In genomic region chr12:79841248-79841647, GRCm38 (mm10) we compare ENCODE assay signal across 10 mouse cellular contexts.
A peak's percentile ranks its signal among the peaks of the same experiment; 100 is the strongest.
DNase-seq lines count a peak whose midpoint lies in the region; ATAC-seq and TF ChIP-seq lines count a peak whose summit lies in the region.
"Had no signal": no experiment of that assay in that cellular context is flagged by ENCODE, and none has a peak within 500 bp of the region (broad histone marks: within the 10 kb centered on the region; RNA-seq: fewer than 3 reads in every experiment).

No protein-coding gene starts in this region.

- ATAC-seq in forebrain, embryonic 11.5 days (replicated peaks; ENCODE audit: low FRiP score) = no peak
- ATAC-seq in forebrain, postnatal 0 days = no peak
- no peak for ATAC-seq in lung, embryonic 15.5 days (ENCODE audit: borderline replicate concordance, extremely low read depth, low FRiP score, low TSS enrichment)
- ATAC-seq in heart, embryonic 16.5 days (replicated peaks; ENCODE audit: extremely low read depth, insufficient read depth, low FRiP score) = no peak
- no peak for ATAC-seq in stomach, embryonic 14.5 days (ENCODE audit: insufficient number of reproducible peaks, insufficient read depth, low FRiP score, low read depth)
- ATAC-seq in neural tube, embryonic 15.5 days (ENCODE audit: low FRiP score) = no peak

- no peak overlapping the region for H3K4me3 ChIP-seq in forebrain, embryonic 11.5 days (ENCODE audit: low read depth, low read length)
- H3K4me3 ChIP-seq in forebrain, postnatal 0 days (ENCODE audit: low read depth, low read length) = no peak overlapping the region
- no peak overlapping the region for H3K4me3 ChIP-seq in lung, embryonic 15.5 days
- no peak overlapping the region for H3K4me3 ChIP-seq in heart, embryonic 16.5 days (ENCODE audit: low read length)
- H3K4me3 ChIP-seq in stomach, embryonic 14.5 days (ENCODE audit: low read depth, low read length) = no peak overlapping the region
- H3K4me3 ChIP-seq in neural tube, embryonic 15.5 days (replicated peaks) = no peak overlapping the region
- H3K4me3 ChIP-seq: liver, embryonic 13.5 days had no signal

- no peaks in the 10 kb centered on the region for H3K27me3 ChIP-seq in forebrain, embryonic 11.5 days (ENCODE audit: control insufficient read depth, insufficient read depth, low read length)
- no peaks in the 10 kb centered on the region for H3K27me3 ChIP-seq in forebrain, postnatal 0 days (ENCODE audit: insufficient read depth, low read length)
- H3K27me3 ChIP-seq in lung, embryonic 15.5 days = no peaks in the 10 kb centered on the region
- no peaks in the 10 kb centered on the region for H3K27me3 ChIP-seq in heart, embryonic 16.5 days (ENCODE audit: control insufficient read depth, insufficient read depth, low read length)
- no peaks in the 10 kb centered on the region for H3K27me3 ChIP-seq in stomach, embryonic 14.5 days (ENCODE audit: control insufficient read depth, insufficient read depth, low read length)
- H3K27me3 ChIP-seq in neural tube, embryonic 15.5 days (replicated peaks) = no peaks in the 10 kb centered on the region
- H3K27me3 ChIP-seq: liver, embryonic 13.5 days had no signal

- no peaks in the 10 kb centered on the region for H3K36me3 ChIP-seq in forebrain, embryonic 11.5 days (ENCODE audit: control insufficient read depth, insufficient read depth, low read length)
- H3K36me3 ChIP-seq in forebrain, postnatal 0 days (ENCODE audit: insufficient read depth) = no peaks in the 10 kb centered on the region
- no peaks in the 10 kb centered on the region for H3K36me3 ChIP-seq in lung, embryonic 15.5 days
- no peaks in the 10 kb centered on the region for H3K36me3 ChIP-seq in heart, embryonic 16.5 days (ENCODE audit: control insufficient read depth, insufficient read depth)
- no peaks in the 10 kb centered on the region for H3K36me3 ChIP-seq in stomach, embryonic 14.5 days (ENCODE audit: control insufficient read depth, insufficient read depth, low read length)
- no peaks in the 10 kb centered on the region for H3K36me3 ChIP-seq in neural tube, embryonic 15.5 days
- H3K36me3 ChIP-seq: liver, embryonic 13.5 days had no signal

- no peak overlapping the region for H3K4me2 ChIP-seq in forebrain, embryonic 11.5 days (ENCODE audit: low read depth, low read length, severe bottlenecking)
- no peak overlapping the region for H3K4me2 ChIP-seq in forebrain, postnatal 0 days (ENCODE audit: low read depth)
- no peak overlapping the region for H3K4me2 ChIP-seq in lung, embryonic 15.5 days
- no peak overlapping the region for H3K4me2 ChIP-seq in heart, embryonic 16.5 days (ENCODE audit: low read depth, low read length)
- H3K4me2 ChIP-seq in stomach, embryonic 14.5 days (replicated peaks; ENCODE audit: low read depth, low read length) = no peak overlapping the region
- H3K4me2 ChIP-seq in neural tube, embryonic 15.5 days = no peak overlapping the region
- H3K4me2 ChIP-seq: liver, embryonic 13.5 days had no signal

- peak overlapping the region; percentile 57; the same call in 1 of the 2 replicates for H3K27ac ChIP-seq in forebrain, embryonic 11.5 days (ENCODE audit: low read depth, low read length)
- H3K27ac ChIP-seq in forebrain, postnatal 0 days (ENCODE audit: low read depth, low read length) = no peak overlapping the region
- peak overlapping the region; percentile 77 for H3K27ac ChIP-seq in lung, embryonic 15.5 days
- peak overlapping the region; percentile 47 for H3K27ac ChIP-seq in heart, embryonic 16.5 days (ENCODE audit: low read length)
- H3K27ac ChIP-seq in stomach, embryonic 14.5 days (ENCODE audit: low read length) = peak overlapping the region; percentile 98
- H3K27ac ChIP-seq in neural tube, embryonic 15.5 days (replicated peaks) = no peak overlapping the region

- WGBS in forebrain, embryonic 11.5 days = 84% methylated on average over 3 of the region's 3 CpGs
- WGBS in forebrain, postnatal 0 days = 83% methylated on average over 3 of the region's 3 CpGs
- WGBS in lung, embryonic 15.5 days = 76% methylated on average over 3 of the region's 3 CpGs
- 82% methylated on average over 3 of the region's 3 CpGs for WGBS in heart, embryonic 16.5 days
- 86% methylated on average over 3 of the region's 3 CpGs for WGBS in stomach, embryonic 14.5 days
- WGBS in neural tube, embryonic 15.5 days = 91% methylated on average over 3 of the region's 3 CpGs

- no peak overlapping the region for H3K9ac ChIP-seq in forebrain, embryonic 11.5 days (ENCODE audit: low read length)
- H3K9ac ChIP-seq in forebrain, postnatal 0 days = no peak overlapping the region
- no peak overlapping the region for H3K9ac ChIP-seq in lung, embryonic 15.5 days
- no peak overlapping the region for H3K9ac ChIP-seq in heart, embryonic 16.5 days (ENCODE audit: low read length)
- H3K9ac ChIP-seq in stomach, embryonic 14.5 days (replicated peaks; ENCODE audit: low read depth, low read length) = no peak overlapping the region
- no peak overlapping the region for H3K9ac ChIP-seq in neural tube, embryonic 15.5 days (replicated peaks)
- H3K9ac ChIP-seq: liver, embryonic 13.5 days had no signal

- H3K9me3 ChIP-seq in forebrain, embryonic 11.5 days (ENCODE audit: control insufficient read depth, low read length) = no peaks in the 10 kb centered on the region
- no peaks in the 10 kb centered on the region for H3K9me3 ChIP-seq in forebrain, postnatal 0 days (ENCODE audit: low read length)
- H3K9me3 ChIP-seq in lung, embryonic 15.5 days = no peaks in the 10 kb centered on the region
- no peaks in the 10 kb centered on the region for H3K9me3 ChIP-seq in heart, embryonic 16.5 days (replicated peaks; ENCODE audit: control insufficient read depth, low read length)
- H3K9me3 ChIP-seq in stomach, embryonic 14.5 days (ENCODE audit: control insufficient read depth, low read depth, low read length) = no peaks in the 10 kb centered on the region
- H3K9me3 ChIP-seq in neural tube, embryonic 15.5 days (replicated peaks) = no peaks in the 10 kb centered on the region
- H3K9me3 ChIP-seq: liver, embryonic 13.5 days had no signal

- DNase-seq in forebrain, embryonic 11.5 days (ENCODE audit: low spot score) = no peak
- no peak for DNase-seq in forebrain, postnatal 0 days
- no peak for DNase-seq in lung, postnatal 4 days
- no peak for DNase-seq in frontal cortex, postnatal 10 days (ENCODE audit: low spot score in 2 of 2)
- DNase-seq: liver, embryonic 13.5 days; thymus, postnatal 25 days had no signal

- TF ChIP-seq CTCF in forebrain, postnatal 0 days (IDR thresholded peaks at IDR 0.05; ENCODE audit: low read depth) = no peak

- H3K4me1 ChIP-seq in forebrain, embryonic 11.5 days (replicated peaks; ENCODE audit: control insufficient read depth, insufficient read depth, low read length) = peaks cover 48% of the 10 kb centered on the region
- H3K4me1 ChIP-seq in forebrain, postnatal 0 days (ENCODE audit: insufficient read depth) = peaks cover 9% of the 10 kb centered on the region
- peaks cover 81% of the 10 kb centered on the region for H3K4me1 ChIP-seq in lung, embryonic 15.5 days
- H3K4me1 ChIP-seq in heart, embryonic 16.5 days (ENCODE audit: control insufficient read depth, insufficient read depth, low read length) = peaks cover 62% of the 10 kb centered on the region
- peaks cover 62% of the 10 kb centered on the region for H3K4me1 ChIP-seq in stomach, embryonic 14.5 days (ENCODE audit: control insufficient read depth, insufficient read depth, low read length)
- H3K4me1 ChIP-seq in neural tube, embryonic 15.5 days = peaks cover 46% of the 10 kb centered on the region

Comparison
In these comparisons a context has a peak if more than half of its experiments do, and no peak if none do; other contexts are left out.
1. H3K27ac ChIP-seq: peak in forebrain, embryonic 11.5 days (single experiment), lung, embryonic 15.5 days (single experiment), heart, embryonic 16.5 days (single experiment) and stomach, embryonic 14.5 days (single experiment); none in forebrain, postnatal 0 days (single experiment) and neural tube, embryonic 15.5 days (single experiment).